Mouse (Mus musculus) stomach, postnatal 0 days (tissue): ENCODE data around the gene 3110009E18Rik.

Experiments
- CTCF ChIP-seq: IDR thresholded peaks from 2 replicates; pipeline ENCODE4 v1.5.1; 2016; ENCODE audit warnings: antibody characterized with exemption, low read depth, mild to moderate bottlenecking, moderate library complexity
- EP300 ChIP-seq: optimal IDR thresholded peaks from 2 replicates; pipeline ENCODE3; 2016; ENCODE audit warnings: antibody characterized with exemption

DNA sequence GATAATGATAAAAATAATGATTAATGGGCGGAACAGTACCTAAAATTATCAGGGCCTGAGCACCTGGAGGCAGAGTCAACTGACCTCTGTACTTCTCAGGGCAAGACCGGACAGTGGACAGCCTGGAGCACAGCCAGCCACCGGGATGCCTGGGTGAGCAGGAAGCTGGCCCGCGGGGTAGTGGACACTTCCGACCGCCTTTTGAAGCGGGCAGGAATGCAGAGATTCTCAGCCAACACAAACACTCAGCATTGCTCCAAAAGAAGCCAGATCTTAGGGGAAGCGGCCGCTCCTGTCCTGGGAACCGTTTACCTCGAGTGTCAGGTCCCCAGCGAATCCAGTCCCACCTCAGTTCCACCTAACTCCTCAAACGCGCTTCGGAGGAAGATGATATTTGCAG, 48.1 kb upstream of the 3110009E18Rik start:
- TF ChIP-seq CTCF: no peak
- TF ChIP-seq EP300: no peak
